Mouse (Mus musculus) adrenal gland (tissue): ENCODE results near the gene Timmdc1.

ENCODE experiments used
- intact Hi-C: fragments of 180-260 bp; cut with DNase I; formaldehyde crosslinking; loops from one replicate; pipeline ENCODE4 v1.15.1; 2025

Timmdc1 gene

DNA sequence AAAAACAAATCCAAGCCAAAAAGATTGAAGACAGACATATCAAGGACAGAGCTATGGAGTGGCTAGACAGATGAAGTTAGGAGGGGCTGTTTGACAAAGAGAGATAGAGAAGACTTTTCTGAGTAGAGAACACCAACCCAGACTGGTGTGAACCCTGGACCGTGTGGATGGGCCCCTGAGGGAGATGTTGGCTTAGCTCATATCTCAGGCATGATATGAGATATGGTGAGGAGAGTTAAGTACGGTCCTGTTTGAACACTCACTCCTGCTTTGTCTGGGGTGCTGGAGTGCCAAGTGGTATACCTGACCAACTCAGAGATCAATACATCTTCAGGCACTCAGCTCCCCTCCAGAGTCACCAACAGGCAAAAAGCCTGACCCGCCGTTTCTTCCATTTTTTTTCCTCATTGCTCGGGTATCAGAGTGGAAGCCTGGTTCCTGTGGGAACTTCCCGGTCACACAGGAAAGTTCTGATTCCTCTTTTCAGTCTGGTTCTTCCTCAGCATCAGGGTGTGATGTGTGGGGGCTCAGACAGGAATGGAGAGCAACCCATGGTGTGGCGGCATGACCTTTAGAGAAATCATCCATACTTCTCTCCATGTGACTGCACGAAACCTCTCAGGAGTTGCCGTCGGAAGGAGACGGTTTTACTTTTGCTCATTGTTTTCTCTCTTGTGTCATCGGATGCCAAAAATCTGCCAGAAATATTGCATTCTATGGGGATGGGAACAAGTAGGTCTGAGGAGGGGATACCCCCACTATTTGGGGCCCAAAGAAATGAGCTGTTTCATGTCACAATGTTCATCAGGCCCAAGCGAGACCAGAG is 55.2 kb downstream of the Timmdc1 start:
- intact Hi-C loops, result no loop called here

DNA sequence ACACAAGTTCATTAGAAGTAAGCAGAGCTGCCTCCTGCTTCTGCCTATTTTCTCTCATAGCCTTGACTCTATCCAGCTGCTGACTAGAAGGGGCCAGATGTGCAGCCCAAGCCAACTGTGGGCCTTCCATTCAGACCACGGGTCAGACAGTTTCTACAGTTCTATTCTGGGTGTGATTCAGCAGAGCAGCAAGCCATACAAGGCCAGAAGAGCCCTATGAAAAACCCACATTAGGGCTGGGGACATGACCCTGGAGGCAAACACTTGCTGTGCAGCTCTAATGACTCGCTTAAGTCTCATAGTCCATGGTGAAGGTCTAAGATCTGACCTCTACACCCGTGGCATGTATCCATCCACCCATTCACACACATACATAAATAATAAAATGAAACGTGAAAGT is 56.4 kb downstream of the Timmdc1 start:
- intact Hi-C loops, result no loop called here

DNA sequence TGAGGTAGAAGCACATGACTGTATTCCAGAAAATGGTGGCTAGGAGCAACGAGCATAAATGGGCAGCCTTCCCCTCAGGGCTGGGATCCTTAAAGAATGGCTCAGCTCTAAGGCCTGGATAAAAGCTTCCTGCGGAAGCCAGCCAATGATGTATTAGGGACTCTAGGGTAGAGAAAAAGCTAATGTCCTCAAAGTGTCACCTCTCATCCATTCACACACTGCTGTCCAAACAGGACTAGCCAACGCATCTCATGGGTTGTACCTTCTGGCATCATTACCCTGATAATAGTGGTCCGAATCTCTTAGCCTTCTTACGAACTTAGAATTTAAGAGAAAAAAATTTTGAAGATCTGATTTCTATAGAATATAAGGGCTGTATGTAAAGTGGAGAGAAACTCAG is 59.2 kb downstream of the Timmdc1 start:
- intact Hi-C loops, result no loop called here

DNA sequence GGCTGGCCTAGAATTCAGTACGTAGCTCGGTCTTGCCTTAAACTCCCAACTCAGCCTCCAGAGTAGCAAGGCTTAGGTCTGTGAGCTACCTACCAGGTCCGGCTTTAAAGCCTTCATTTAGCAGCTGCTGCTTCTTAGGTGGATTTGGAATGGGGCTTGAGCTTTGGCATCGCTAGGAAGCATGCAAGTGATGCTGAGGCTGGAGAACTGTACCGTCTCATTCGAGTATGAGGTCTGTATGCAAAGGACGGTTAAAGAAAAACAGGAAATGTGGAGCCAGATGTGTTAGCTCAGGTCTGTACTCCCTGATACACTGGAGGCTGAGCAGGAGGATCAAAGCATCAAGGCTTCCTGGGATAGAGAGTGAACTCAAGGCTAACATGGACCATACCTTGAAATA is 60.3 kb downstream of the Timmdc1 start:
- intact Hi-C loops, result no loop called here

DNA sequence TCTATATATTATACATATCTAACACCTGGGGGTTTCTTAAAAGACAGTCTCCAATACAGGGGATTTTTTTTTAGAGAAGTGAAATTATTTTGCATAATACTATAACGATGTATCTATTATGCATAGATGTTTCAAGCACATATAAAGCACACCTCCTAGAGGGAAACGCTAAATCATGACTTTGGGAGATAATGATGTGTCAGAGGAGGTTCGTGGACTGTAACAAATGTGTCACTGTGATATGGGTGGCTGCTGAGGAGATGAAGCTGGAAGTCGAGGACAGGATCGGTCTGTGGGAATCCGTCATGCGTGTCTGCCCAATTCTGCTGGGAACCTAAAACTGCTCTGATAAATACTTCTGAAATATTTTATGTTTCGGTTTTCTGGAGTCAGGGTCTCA is 60.7 kb downstream of the Timmdc1 start:
- intact Hi-C loops, result no loop called here

DNA sequence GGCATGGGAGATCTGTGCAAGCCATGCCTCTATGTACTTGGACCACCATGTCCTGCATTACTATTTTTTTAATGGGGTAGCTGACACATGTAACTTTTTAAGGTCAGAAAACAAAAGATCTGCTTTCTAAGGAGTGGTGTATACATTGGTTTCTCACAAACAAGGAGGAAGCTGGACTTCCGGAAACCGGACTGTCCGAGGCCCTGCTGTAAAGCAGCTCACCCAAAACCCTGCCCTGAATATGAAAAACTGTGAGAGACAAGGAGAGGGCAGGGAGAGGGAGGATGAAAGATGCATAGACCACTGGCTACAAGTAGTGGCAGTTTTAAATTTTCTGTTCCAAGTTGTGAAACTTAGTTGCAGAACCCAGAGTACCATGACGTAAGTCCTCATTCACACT is 62.5 kb downstream of the Timmdc1 start:
- intact Hi-C loops, result no loop called here

DNA sequence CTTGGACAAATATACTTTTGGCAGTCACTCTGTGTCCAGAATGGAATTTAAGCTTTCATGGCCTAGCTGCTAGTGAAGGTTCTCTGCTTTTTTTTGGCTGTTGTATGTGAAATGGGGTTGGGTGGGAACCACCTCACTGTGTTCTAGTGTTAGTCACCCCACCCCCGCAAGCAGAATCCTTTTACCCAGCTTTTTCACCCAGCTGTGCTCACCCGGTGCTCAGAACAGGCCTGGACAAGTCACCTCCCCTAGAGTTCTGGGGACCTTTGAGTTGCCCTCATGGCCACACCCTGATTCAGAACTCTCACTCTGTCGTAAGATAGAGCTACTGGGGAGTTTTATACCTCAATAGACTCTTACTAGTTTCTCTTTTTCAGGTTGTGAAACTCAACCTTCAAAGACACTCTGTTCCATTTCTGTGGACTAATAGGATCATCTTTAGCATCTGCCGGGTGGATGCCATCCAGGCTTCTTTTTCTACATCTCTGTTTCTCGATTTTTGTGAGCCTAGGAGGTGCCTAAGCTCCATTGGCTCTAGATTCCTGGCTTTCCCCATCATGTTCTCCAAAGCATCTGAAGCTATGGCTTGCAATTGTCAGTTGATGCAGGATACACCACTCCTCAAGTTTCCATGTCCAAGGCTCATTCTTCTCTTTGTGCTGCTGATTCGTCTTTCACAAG is 63.7 kb downstream of the Timmdc1 start:
- intact Hi-C loops, result no loop called here

DNA sequence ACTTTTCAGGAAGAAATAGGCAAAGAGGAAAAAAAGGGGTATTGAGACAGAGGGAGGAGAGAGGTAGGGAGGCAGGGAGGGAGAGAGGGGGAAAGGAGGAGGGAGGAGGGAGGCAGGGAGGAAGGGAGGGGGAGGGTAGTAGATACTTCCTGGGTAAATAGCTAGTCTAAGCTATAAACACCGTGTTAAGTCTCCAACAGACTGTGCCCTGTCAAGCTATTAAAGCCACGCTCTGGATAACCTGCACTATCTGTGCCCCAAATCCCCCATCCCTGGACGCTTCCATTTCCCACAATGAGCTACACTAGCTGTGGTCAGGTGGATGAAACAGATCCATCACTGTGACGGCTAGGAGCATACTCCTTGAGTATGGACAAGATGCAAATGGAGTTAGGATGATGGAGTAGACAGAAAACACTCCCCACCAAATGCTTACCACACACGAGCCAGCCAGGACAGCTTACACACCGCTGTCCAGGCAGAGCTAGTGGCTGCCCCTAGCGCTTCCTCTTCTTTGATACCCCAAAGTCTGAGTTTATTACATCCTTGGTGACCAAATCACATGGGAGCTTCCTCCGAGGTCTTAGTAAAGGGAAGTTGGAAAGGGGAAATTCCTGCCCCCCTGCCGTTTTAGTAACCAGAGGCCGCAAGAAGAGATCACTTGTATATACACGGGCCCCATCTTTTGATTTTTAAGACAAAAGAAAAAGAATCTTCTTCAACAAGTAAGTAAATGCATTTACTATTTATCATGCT is 65.5 kb downstream of the Timmdc1 start:
- intact Hi-C loops, result no loop called here

DNA sequence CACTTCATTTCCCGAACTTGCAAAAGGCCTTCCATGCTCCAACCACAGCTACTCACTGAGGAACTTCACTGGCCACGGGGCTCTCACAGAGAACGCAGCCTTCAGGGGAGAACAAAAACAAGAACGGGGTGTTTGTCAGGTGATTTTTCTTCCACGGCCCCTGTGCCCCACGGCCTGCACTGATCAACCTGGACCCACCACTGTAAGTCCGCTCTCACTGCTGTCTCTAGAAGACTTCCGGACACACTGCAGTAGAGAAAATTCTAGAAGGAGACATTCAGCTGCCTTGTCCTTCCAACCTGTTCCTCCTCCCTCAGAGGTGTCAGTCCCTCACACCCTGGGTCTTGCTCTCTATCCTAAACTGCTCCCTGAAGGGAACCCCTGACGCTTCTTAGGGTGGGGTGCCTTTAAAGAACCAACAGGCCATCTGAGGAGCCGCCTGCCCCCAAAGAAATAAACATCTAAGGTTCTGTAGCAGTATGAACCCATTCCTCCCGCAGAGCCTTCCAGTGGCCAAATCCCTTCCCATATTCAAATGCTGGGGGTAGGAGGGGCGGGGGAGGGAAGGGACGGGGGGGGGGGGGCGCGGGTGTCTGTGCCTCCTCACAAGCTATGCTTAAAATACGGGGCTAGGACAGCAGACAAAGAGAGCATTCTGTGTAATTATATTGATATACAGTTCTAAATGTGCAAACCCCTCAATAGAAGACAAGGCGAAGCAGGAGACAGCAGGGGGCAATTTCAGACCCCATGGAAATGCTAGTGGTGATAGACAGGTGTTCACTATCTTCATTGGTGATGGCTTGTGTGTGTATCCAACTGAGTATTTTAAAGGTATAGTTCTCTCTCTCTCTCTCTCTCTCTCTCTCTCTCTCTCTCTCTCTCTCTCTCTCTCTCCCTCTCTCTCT is 66.7 kb downstream of the Timmdc1 start, which contains the start of gene Cd80:
Cd80 (plus strand) TSS at position 51 of the 908 bp plus-strand sequence.
- intact Hi-C loops, result no loop called here

DNA sequence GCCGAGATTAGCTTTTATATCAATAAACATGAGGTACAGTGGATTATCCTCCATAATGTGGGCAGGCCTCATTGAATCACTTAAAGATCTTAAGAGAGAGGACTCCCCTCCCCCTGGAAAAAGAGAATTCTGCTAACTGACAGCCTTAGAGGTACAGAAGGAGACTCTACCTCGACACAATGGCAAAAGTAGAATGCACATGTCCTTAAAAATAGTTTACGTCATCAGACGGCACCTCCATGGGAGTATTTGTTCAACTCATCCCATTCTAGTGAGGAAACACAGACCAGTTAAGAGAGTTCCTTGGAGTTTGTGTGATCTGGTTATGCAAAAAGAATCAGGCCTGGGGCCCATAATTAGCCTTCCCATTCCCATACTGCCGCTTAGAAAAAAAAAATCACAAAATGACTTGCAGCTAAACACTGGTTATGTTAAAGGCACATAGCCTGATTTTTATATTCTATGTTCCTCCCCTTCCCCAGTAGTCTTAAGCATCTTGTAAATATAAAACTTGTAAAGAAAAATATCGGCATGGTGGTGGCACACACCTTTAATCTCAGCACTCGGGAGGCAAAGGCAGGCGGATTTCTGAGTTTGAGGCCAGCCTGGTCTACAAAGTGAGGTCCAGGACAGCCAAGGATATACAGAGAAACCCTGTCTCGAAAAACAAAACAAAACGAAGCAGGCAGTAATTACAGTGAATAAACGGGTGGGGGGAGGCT is 67.8 kb downstream of the Timmdc1 start:
- intact Hi-C loops, result no loop called here

DNA sequence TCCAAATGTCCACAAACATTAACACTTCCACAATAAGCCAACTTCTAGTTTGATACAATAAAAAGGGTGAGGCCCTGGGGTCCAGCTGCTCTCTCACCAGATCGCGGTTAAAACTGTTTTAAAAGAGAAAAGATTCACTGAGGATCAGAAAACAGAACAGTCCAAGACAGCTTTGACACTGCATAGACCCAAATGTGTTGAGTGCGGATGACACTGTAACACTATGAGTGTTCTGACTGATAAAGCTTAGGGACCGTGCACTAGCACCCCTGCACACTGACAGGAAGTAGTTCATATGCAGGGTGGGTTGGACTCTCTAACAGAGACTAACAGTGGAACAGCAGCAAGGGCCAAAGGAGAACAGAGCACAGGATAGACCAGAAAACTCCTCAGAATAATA is 68.5 kb downstream of the Timmdc1 start:
- intact Hi-C loops, result no loop called here

DNA sequence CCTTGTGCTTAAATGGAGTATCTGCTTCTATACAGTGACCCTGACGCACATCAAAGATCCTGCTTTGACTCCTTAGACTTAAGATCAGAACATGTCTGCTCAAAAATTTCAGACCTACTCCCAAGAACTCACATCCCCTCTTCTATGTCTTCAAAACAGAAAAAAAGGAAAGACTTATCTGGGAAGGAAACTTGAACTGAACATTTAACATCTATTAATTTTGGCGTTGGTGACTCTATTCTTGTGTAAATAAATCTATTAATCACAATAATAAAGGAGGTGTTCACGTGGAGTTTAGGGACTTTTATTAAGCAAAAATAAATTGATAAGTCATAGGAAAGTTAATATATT is 69.3 kb downstream of the Timmdc1 start:
- intact Hi-C loops, result no loop called here

DNA sequence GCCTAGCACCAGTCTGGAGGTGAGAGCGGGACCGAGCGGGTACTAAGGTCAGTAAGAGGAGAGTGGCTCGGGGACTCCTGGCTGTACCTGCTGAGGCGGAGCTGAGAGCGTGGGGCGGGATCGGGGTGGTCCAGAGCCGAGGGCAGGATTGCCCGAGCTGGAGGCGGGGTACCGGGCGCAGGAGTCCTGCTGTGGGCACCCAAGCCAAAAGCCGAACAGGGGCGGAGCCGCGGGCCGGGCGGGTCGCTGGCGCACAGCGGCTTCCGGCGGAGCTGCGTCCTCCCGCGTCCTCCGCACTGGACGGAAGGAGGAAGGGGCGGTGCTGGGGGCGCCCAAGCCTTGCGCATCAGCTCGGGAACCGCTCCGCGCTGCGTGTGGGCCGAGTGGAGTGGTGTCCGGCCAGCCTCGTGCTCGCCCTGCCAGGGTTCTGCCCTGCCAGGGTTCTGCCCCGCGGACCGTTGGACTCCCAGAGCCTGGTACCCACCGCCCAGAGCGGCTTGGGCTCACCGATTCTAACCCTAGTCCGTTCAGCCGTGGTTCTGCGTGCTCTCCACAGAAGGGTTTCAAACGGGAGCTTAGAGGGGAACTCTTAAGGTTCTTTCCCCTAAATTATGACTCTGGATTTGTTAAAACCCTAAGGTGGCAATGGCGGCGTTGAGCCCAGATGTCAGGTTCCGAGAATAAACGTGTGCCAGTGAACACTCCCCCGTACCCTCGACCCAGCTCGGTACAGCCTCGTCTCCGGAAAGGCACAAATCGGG is 69.8 kb downstream of the Timmdc1 start, which contains the start of gene Adprh:
Adprh (minus strand) TSS at position 262 of the 761 bp plus-strand sequence.
- intact Hi-C loops, result no loop called here

DNA sequence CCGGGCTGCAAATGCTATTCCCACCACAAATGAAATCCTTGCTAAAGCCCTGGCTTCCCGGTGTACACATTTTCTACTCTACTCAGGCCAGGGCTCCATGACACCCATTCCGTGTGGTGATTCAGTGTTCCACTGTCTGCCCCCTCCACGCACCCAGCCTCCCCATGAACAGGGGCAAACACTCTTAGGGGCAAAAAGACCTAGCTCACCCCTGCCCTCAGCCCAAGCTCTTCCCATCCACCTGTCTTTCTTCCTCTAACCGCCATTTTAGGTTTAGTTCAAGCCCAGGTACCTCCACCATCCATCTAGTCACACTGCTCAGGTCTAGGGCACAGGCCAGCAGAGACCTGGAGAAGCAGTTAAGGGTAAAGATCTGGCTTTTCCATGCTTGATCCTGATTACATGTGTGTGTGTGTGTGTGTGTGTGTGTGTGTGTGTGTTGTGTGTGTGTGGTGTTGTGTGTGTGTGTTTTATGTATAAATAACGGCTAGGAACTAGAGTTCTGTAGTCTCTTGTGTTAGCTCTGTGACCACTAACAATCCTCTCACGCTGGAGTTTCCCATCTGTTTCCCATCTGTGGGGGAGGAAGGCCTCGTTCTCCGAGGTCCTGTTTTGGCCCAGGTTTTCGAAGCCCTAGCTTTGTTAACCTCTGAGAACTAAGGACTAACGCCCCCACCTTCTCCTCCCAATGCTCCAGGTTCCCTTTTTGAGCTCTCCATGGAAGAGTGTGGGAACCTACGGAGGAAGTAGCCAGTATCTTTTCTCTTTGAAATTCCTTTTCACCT is 70.8 kb downstream of the Timmdc1 start:
- intact Hi-C loops, result no loop called here

DNA sequence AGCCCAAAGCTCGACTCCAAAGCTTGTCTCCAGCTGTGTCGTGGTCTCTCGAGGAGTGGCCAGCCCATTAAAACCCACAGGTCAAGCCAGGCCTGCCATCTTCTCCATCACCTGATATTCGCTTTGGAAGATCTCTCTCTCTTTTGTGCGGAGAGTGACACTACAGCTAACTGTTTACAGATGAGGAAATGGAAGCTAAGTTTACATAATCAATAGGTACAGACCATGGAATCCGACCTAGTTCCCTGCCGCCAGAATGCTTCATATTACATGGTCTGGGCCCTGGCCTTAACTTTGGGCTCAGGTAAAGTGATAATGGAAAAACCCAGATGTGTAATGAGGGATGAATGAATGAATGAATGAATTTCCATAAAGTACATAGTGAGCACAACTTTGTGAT is 71.8 kb downstream of the Timmdc1 start:
- intact Hi-C loops, result no loop called here

DNA sequence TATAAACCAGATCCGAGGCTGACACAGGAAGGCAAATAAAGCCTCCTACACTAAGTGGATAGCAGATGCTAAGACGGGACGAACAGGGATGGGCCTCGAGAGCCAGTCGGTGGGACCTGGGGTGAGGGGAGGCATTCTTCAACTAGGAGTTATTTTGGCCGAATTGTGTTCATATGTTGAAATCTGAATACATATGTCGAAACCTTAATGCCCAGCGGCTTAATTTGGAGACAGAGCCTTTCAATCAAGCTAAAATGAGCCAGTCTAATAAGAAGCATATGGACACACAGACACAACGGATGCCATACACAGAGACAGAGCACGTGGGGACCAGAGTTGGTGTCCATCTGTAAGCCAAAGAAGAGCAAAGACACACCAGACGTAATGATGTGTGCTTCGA is 74.0 kb downstream of the Timmdc1 start:
- intact Hi-C loops, result no loop called here
